Mouse (Mus musculus): ENCODE data around the gene Ralgapa2. TPM values are rescaled to one million over a fixed set of nuclear protein-coding genes. Genes with fewer than 3 reads are reported as not detected.

Gene Ralgapa2
- polyA plus RNA-seq, 1 experiment from 2014 or later: 6.5 TPM

DNA sequence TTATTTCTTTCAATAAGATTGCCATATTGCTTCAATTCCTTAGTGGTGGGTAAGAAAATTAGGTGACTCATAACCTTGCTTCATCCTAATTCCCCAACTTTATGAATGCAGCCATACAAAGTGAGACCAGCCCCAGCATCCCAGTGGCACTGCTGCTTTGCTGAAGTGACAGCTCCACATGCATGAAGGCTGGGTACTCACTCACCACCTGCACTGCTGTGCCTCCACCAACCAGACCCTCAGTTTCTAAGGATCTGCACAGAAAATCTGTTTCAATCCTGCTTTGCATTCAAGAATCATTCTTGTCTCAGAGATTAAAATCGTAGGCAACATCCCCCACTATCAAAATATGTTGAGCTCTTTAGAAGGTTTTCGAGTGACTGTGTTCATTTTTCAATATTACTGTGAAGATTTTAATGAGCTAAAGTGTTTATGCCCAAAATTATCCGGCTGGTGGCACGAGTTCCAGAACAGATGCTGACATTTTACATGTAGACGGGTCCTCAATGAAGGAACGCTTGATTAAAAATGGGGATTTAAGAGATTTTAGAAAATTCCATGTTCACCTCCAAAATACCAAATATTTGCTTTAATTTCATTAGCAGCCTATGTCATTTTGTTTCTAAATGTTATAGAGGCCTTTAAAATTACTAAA lies 113.8 kb downstream of the Ralgapa2 start:
- no peaks in the 10 kb centered on the region for H3K4me1 ChIP-seq
- no peak overlapping the region for H3K9ac ChIP-seq
- 84% methylated on average over 6 of the region's 6 CpGs for WGBS
- no peaks in the 10 kb centered on the region for H3K9me3 ChIP-seq
- no peak overlapping the region for H3K4me3 ChIP-seq
- no peak overlapping the region for H3K27ac ChIP-seq (replicated peaks)
- H3K27me3 ChIP-seq (replicated peaks): no peaks in the 10 kb centered on the region
- peaks cover 21% of the 10 kb centered on the region for H3K36me3 ChIP-seq
- no peak overlapping the region for H3K4me2 ChIP-seq
- no peak for ATAC-seq (ENCODE audit: extremely low read depth, insufficient number of reproducible peaks, low FRiP score, low TSS enrichment)

GRCm38 (mm10) chr2:146387211-146387610 lies 124.9 kb downstream of the Ralgapa2 start:
- Histone ChIP-seq H3K4me3 (no peak overlapping the region), H3K4me2 (no peak overlapping the region), H3K9me3 (no peaks in the 10 kb centered on the region), H3K27ac (replicated peaks) (no peak overlapping the region), H3K9ac (no peak overlapping the region), H3K27me3 (replicated peaks) (no peaks in the 10 kb centered on the region), H3K36me3 (peaks cover 25% of the 10 kb centered on the region), H3K4me1 (0 out of 2 replicates have a peak, but pooled peaks cover 2% of the 10 kb centered on the region)
- WGBS: 76% methylated on average over 2 of the region's 2 CpGs
- ATAC-seq (ENCODE audit: extremely low read depth, insufficient number of reproducible peaks, low FRiP score, low TSS enrichment): no peak

DNA sequence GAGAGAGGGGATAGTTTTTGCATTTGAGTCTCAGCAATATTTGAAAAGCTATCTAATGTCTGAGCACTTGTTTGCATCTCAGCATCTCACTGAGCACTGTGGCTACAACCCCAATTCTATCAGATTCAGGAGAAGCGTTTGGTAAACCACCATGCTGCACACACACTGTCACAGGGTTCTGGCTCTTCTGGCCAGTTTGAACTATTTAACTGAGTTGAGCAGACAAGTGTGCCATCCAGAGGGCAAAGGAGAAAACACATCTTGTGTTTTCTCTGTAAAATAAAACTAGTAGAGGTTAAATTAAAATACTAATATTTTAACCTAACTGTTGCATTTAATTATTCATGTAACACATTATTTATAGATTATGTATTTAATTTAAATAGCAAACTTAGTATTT lies 127.6 kb downstream of the Ralgapa2 start:
- Histone ChIP-seq H3K4me3 (no peak overlapping the region), H3K9me3 (no peaks in the 10 kb centered on the region), H3K27ac (replicated peaks) (no peak overlapping the region), H3K27me3 (replicated peaks) (no peaks in the 10 kb centered on the region), H3K36me3 (peaks cover 8% of the 10 kb centered on the region), H3K4me1 (0 out of 2 replicates have a peak, but pooled peaks cover 2% of the 10 kb centered on the region), H3K9ac (no peak overlapping the region), H3K4me2 (no peak overlapping the region)
- 45% methylated on average over 1 of the region's 1 CpGs for WGBS
- ATAC-seq (ENCODE audit: extremely low read depth, insufficient number of reproducible peaks, low FRiP score, low TSS enrichment): no peak

DNA sequence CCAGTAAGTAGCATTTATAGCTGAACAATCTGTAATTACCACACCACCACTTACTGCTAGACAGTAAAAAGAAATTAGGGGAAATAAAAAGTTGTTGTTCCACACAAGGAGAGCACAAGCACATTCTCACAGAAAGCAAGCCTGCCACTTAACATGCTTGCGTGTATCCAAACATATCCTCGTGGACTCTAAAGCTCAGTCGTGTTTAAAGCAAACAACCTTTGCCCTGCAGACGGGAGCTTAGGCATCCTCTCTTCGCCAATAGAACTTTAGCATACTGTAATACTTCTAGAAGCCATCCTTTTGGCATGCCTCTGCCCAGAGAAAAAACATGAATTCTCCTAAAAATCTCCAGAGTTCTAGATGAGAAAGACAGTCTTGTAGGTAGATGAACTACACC lies 135.9 kb downstream of the Ralgapa2 start:
- no peak overlapping the region for H3K9ac ChIP-seq
- no peaks in the 10 kb centered on the region for H3K4me1 ChIP-seq
- no peak for ATAC-seq (ENCODE audit: extremely low read depth, insufficient number of reproducible peaks, low FRiP score, low TSS enrichment)
- H3K9me3 ChIP-seq: no peaks in the 10 kb centered on the region
- H3K27me3 ChIP-seq (replicated peaks): no peaks in the 10 kb centered on the region
- 71% methylated on average over 5 of the region's 5 CpGs for WGBS
- H3K36me3 ChIP-seq: peaks cover 7% of the 10 kb centered on the region
- no peak overlapping the region for H3K27ac ChIP-seq (replicated peaks)
- no peak overlapping the region for H3K4me3 ChIP-seq
- H3K4me2 ChIP-seq: no peak overlapping the region

DNA sequence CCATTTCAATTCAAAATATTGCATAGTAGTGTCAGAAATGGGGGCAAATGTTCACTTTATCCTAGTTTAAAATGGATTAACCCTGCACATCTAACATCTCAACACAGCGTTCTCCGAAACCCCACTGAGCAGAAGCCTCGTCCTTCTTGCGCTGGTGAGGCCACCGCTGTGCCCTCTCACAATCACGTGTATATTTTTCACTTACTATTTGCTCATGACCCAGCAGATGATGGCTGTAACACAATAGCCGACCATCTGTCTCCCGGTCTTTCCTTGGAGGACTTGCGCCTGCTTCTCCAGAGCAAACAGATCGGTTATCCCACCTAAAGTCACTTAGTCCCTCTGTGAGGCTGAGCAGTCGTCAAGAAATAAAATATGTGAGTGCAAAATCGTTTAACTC lies 146.0 kb downstream of the Ralgapa2 start:
- 85% methylated on average over 12 of the region's 12 CpGs for WGBS
- H3K9ac ChIP-seq: no peak overlapping the region
- no peaks in the 10 kb centered on the region for H3K9me3 ChIP-seq
- peaks cover 7% of the 10 kb centered on the region for H3K4me1 ChIP-seq
- no peak overlapping the region for H3K4me3 ChIP-seq
- H3K4me2 ChIP-seq: no peak overlapping the region
- H3K27me3 ChIP-seq (replicated peaks): no peaks in the 10 kb centered on the region
- no peak overlapping the region for H3K27ac ChIP-seq (replicated peaks)
- no peak for ATAC-seq (ENCODE audit: extremely low read depth, insufficient number of reproducible peaks, low FRiP score, low TSS enrichment)
- peaks cover 3% of the 10 kb centered on the region; the same call in 1 of the 2 replicates for H3K36me3 ChIP-seq

- no peaks in the 10 kb centered on the region for H3K27me3 ChIP-seq (replicated peaks)
- no peak for ATAC-seq (ENCODE audit: extremely low read depth, insufficient number of reproducible peaks, low FRiP score, low TSS enrichment)
- H3K4me1 ChIP-seq: peaks cover 7% of the 10 kb centered on the region
- peaks cover 3% of the 10 kb centered on the region; the same call in 1 of the 2 replicates for H3K36me3 ChIP-seq
- no peak overlapping the region for H3K9ac ChIP-seq
- no peak overlapping the region for H3K4me2 ChIP-seq
- H3K4me3 ChIP-seq: no peak overlapping the region
- WGBS: 57% methylated on average over 11 of the region's 11 CpGs
- no peak overlapping the region for H3K27ac ChIP-seq (replicated peaks)
- H3K9me3 ChIP-seq: no peaks in the 10 kb centered on the region
Measured at GRCm38 (mm10) chr2:146365368-146365983, 146.7 kb downstream of the Ralgapa2 start.

GRCm38 (mm10) chr2:146363483-146363882 lies 148.7 kb downstream of the Ralgapa2 start:
- Histone ChIP-seq H3K4me2 (no peak overlapping the region), H3K27ac (replicated peaks) (no peak overlapping the region), H3K4me1 (peaks cover 9% of the 10 kb centered on the region), H3K9me3 (no peaks in the 10 kb centered on the region), H3K4me3 (no peak overlapping the region), H3K9ac (no peak overlapping the region), H3K27me3 (replicated peaks) (no peaks in the 10 kb centered on the region), H3K36me3 (no peaks in the 10 kb centered on the region)
- ATAC-seq (ENCODE audit: extremely low read depth, insufficient number of reproducible peaks, low FRiP score, low TSS enrichment): no peak; the same call in 1 of the 2 replicates
- 60% methylated on average over 2 of the region's 2 CpGs for WGBS

- Histone ChIP-seq H3K4me3 (no peak overlapping the region), H3K4me2 (no peak overlapping the region), H3K4me1 (peaks cover 9% of the 10 kb centered on the region), H3K27me3 (replicated peaks) (no peaks in the 10 kb centered on the region), H3K36me3 (no peaks in the 10 kb centered on the region; the same call in 1 of the 2 replicates), H3K27ac (replicated peaks) (no peak overlapping the region), H3K9ac (no peak overlapping the region), H3K9me3 (no peaks in the 10 kb centered on the region)
- 87% methylated on average over 1 of the region's 1 CpGs for WGBS
- no peak for ATAC-seq (ENCODE audit: extremely low read depth, insufficient number of reproducible peaks, low FRiP score, low TSS enrichment)
Measured at GRCm38 (mm10) chr2:146362932-146363331, 149.2 kb downstream of the Ralgapa2 start.

DNA sequence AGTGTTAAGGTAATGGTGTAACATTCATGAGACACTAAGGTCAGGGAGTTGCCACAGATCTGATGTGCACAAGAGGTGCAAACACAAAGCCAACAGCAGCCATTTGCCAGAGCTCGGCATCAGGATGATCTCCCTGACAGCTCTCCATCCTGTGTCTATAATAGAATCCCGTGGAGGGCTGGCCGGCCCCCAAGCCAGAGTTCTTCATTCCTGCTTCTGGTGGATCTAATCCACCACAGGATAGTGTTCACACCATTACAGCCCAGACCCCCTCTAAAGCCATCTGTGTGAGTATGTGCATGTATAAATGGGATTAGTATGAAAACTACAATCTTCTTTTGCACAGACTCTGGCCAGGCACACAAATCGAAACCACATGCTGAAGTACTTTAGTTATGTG lies 150.2 kb downstream of the Ralgapa2 start:
- Histone ChIP-seq H3K9ac (no peak overlapping the region), H3K4me2 (no peak overlapping the region), H3K27ac (replicated peaks) (no peak overlapping the region), H3K36me3 (peaks cover 3% of the 10 kb centered on the region; the same call in 1 of the 2 replicates), H3K27me3 (replicated peaks) (no peaks in the 10 kb centered on the region), H3K9me3 (no peaks in the 10 kb centered on the region), H3K4me1 (peaks cover 9% of the 10 kb centered on the region), H3K4me3 (no peak overlapping the region)
- ATAC-seq (ENCODE audit: extremely low read depth, insufficient number of reproducible peaks, low FRiP score, low TSS enrichment): no peak
- whole genome bisulfite sequencing: 70% methylated on average over 4 of the region's 4 CpGs

GRCm38 (mm10) chr2:146361076-146361475 lies 151.1 kb downstream of the Ralgapa2 start:
- H3K4me1 ChIP-seq: peaks cover 9% of the 10 kb centered on the region
- H3K36me3 ChIP-seq: peaks cover 6% of the 10 kb centered on the region; the same call in 1 of the 2 replicates
- H3K4me3 ChIP-seq: no peak overlapping the region
- no peaks in the 10 kb centered on the region for H3K27me3 ChIP-seq (replicated peaks)
- H3K4me2 ChIP-seq: no peak overlapping the region
- no peak overlapping the region for H3K9ac ChIP-seq
- ATAC-seq (ENCODE audit: extremely low read depth, insufficient number of reproducible peaks, low FRiP score, low TSS enrichment): no peak
- no peak overlapping the region for H3K27ac ChIP-seq (replicated peaks)
- 43% methylated on average over 3 of the region's 3 CpGs for WGBS
- H3K9me3 ChIP-seq: no peaks in the 10 kb centered on the region

DNA sequence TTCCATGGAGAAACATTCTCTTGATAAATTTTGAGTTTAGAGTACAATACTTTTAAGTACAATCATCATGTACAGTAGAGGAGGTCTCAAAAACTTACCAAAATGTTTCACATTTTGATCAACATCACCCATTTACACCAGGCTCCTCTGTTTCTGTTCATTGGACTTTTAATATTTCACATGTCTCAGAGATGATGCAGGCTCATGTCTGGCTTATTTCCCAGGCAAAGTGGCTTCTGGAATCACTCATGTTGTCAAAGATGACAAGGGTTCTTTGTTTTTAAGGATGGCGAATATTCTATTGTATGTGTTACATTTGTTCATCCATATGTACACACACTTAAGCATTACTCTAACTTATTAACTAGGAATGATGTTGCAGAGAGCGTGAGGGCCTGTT lies 152.5 kb downstream of the Ralgapa2 start:
- no peak overlapping the region for H3K27ac ChIP-seq (replicated peaks)
- no peak overlapping the region for H3K9ac ChIP-seq
- H3K4me1 ChIP-seq: peaks cover 9% of the 10 kb centered on the region
- peaks cover 6% of the 10 kb centered on the region; the same call in 1 of the 2 replicates for H3K36me3 ChIP-seq
- no peak overlapping the region for H3K4me3 ChIP-seq
- 70% methylated on average over 2 of the region's 2 CpGs for WGBS
- no peaks in the 10 kb centered on the region for H3K27me3 ChIP-seq (replicated peaks)
- no peaks in the 10 kb centered on the region for H3K9me3 ChIP-seq
- ATAC-seq (ENCODE audit: extremely low read depth, insufficient number of reproducible peaks, low FRiP score, low TSS enrichment): no peak
- H3K4me2 ChIP-seq: no peak overlapping the region

DNA sequence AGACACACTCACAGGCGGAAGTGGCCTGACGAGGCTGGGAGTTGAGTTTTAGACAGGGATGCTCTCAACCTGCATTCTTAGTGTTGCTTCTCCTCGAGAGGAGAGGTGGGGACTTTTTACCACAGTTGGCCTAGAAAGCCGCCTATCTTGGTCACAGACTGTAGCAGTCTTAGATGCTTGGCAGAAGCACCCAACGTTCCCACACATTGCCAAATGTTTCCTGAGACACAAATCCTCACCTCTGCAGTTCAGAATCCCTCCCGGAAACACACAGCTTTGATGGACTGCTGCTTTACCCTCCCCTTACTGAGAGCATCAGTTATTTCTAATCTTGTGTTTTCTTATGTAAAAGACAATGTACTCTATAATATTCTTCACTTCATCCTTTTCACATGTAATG lies 155.6 kb downstream of the Ralgapa2 start:
- ATAC-seq (ENCODE audit: extremely low read depth, insufficient number of reproducible peaks, low FRiP score, low TSS enrichment): no peak
- 71% methylated on average over 6 of the region's 6 CpGs for WGBS
- no peak overlapping the region for H3K9ac ChIP-seq

More for the DNA sequence above, 155.6 kb downstream of the Ralgapa2 start:
- H3K27me3 ChIP-seq (replicated peaks): no peaks in the 10 kb centered on the region
- H3K4me3 ChIP-seq: no peak overlapping the region
- 0 out of 2 replicates have a peak, but pooled peaks cover 3% of the 10 kb centered on the region for H3K4me1 ChIP-seq
- no peak overlapping the region for H3K27ac ChIP-seq (replicated peaks)
- peaks cover 15% of the 10 kb centered on the region for H3K36me3 ChIP-seq
- no peak overlapping the region for H3K4me2 ChIP-seq
- no peaks in the 10 kb centered on the region for H3K9me3 ChIP-seq
